Mouse (Mus musculus) thymus, postnatal 25 days (tissue): ENCODE data around the gene Zbtb16.

Source experiments
- DNase-seq: peaks from one replicate; pipeline ENCODE4 v3.0.0; 2022

Zbtb16 gene

DNA sequence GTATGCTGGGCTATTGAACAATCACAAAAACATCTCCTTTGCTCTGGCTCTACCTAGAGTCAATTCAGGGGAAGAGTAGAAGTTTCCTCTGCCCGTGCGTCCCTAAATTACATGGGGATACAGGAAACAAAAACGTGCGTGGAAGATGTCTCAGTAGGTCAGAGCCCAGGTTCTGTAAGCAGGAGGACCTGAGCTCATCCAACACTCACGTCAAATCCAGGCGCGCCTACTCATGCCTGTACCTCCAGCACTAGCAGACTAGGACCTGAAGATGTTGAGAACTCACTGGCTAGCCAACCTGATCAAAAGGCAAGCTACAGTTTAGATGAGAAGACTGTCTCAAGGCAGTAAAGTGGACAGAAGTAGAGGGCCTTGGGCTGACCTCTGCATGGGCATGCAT is 198.9 kb downstream of the Zbtb16 start:
- DNase-seq, result no peak

DNA sequence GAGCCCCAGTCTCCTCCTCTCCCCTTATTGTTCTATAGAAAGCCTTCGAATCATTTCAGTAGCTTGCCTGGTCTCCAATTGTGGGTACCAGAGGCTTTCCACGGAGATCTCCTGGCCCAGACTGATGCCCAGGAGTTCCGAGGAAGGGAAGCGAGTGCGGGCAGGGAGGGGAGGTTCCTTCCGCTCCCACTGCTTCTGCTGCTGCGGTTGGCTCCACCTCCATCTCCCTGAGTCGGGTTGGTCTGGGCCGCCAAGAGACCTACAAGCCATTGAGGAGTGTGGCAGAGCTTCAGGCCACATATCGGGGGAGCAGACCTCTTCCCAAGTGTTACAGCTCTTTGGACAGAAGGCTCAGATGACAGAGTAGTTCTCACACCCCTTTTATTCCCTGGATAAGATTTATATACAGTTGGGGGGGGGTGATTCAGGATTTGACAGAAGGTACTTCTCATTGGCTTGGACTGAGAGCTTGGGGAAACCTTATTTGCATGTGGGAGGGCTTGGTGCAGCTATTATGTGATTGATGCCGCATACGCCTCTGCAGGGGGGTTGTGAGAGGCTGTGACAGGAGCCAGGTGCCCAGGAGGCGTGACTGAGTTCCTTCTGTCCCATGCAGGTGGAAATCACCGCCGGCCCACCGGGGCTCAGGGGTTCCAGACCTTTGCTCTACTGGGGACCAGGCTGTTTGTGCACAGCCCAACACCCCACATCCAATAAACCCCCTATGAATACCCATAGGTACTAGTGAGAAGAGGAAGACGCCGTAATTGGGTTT is 200.3 kb downstream of the Zbtb16 start:
- DNase-seq, result no peak

DNA sequence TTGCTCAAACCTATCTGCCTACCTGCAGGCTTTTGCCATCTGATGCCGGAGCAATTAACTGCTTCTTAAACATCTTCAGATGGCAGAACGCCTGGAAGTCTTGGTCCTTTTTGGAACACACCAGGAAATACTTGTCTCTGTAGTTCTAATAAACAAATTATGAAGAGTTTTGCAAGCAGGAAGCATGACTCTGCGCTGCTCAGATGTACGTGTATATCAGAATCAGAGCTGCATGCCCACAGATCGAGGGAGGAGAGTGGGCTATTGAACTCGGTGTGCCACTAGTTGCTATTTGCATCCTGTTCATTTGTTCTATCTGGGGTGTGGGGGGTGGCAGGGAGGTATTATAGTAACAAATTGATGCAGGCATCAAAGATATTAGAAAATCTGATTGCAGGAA is 202.9 kb downstream of the Zbtb16 start:
- no peak for DNase-seq

DNA sequence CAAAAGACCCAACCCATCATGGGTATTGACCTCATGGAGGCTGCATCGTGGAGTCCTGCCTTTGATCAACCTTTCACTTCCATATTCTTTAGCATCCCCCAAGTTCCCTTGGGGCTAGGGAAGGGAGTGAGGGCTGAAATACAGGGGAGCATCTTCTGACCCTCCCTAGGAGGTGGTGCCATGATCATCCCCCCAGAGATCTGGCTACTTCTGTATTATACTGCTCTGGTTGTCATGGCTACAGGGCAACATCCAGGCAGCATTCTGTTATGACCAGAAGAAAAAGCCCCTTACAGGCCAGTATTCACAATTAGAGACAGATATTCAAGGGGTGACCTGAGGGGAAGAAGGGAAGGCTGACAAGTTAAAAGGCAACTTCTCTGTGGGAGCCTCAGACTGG is 216.8 kb downstream of the Zbtb16 start:
- no peak for DNase-seq

DNA sequence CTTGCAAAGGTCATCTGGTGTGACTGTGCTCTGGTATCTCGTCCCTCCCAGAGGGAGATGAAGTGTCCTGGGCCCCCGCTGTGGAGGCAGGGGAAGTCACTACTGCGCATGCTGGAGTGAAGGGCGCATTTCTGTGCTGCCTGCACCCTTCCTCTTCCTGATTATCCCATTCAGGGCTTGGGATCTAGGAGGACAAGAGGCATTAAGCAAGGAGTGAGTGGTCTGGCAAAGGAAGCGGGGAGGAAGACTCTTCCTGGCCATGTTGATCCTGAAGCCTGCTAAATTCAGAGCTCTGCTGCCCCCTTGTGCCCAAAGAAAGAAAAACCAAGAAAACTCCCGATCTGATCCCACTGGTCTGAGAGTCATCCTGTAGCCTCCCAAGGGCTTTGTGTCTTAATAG is 217.4 kb downstream of the Zbtb16 start:
- DNase-seq, result peak; percentile 37

DNA sequence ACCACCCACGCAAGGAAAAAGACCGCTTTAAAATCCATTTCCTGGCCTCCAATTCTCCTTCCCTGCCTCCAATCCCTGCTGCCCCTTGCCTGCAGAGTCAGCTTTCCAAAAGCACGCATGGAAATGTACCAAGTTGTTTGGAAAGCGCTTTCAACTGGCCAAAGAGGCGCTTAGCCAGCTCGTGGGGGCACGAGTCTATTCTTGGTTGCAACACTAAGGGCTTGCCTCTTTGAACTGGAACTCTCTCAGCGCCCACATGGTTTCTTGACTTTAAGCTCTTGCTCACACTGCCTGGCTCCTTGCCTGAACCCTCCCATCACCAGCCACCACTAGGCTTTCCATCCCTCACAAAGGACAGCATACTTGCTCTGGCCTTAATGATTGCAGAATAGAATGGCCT is 217.9 kb downstream of the Zbtb16 start:
- no peak for DNase-seq

- no peak for DNase-seq
Measured at GRCm38 (mm10) chr9:48617511-48618010, 218.5 kb downstream of the Zbtb16 start.

- no peak for DNase-seq
Measured at GRCm38 (mm10) chr9:48613221-48613620, 222.8 kb downstream of the Zbtb16 start.

DNA sequence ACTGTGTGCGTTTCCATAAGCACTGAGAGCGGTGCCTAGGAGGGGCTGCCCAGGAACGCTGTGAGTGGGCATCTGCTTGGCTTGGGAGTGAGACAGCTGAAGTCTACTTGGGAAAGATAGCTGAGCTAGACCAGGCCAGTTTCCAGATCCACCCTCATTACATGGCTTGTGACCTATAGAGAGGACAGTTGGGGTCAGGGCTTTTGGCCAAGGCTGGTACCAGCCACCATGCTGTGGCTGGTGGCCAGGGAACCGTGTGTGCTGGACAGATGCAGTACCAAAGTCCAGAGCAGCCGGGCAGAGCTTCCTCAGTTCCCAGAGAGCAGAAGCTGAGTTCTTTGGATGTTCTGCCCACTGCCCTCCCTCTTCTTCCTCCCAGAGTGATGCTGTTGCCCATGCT is 223.5 kb downstream of the Zbtb16 start:
- DNase-seq, result no peak

DNA sequence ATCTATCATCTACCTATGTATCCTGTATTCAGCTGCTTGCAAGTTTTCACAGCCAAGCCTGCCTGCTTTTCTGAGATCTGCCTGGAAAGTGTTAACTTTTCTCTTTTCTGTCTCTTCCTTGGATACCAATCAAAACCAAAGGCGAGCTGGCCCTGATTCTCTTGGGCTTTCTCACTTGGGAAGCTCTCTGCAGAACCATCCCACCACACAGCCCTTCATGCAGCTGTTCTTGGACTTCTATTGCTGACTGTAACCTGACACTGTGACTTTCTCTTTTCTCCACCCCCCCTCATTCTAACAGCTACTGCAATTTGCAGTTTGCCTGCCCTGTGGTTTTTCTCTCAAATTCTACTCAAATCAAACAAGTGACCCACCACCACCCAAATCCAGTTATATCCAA is 225.0 kb downstream of the Zbtb16 start:
- DNase-seq, result no peak

DNA sequence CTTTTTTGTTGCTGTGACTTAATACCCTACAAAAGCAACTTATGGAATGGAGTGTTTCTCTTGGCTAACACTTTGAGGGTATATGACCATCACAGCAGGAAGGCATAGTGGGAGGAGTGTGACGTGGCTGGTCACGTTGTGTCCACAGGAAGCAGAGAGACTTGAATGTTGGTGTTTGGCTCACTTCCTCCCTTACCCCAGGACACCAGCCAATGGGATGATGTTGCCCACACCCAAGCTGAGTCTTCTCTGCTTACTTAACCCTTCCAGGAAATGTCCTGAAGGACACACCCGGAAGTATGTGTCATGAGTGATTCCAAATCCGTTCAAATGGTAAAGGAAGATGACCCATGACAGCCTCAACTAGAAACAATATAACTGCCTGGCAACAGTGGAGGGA is 226.3 kb downstream of the Zbtb16 start:
- no peak for DNase-seq

GRCm38 (mm10) chr9:48607417-48607816 is 228.6 kb downstream of the Zbtb16 start:
- no peak for DNase-seq

DNA sequence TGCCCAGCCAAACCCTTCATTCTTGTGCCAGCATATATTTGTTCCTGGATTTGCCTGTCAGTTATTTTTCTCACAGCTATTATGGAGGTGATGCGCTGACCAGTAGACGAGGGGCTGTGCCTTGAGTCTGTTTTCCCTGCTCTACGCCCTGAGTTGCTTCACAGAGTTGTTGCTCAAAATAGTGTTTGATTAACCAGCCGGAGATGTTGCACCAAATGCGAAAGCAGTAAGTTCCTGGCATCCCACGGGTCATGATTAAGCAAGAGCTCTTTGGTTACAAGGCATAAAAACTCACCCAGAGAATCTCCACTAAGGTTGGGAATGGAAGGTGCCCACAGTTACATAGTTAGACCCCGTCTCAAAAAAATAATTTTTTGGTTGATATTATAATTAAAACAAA is 229.9 kb downstream of the Zbtb16 start:
- DNase-seq, result no peak

DNA sequence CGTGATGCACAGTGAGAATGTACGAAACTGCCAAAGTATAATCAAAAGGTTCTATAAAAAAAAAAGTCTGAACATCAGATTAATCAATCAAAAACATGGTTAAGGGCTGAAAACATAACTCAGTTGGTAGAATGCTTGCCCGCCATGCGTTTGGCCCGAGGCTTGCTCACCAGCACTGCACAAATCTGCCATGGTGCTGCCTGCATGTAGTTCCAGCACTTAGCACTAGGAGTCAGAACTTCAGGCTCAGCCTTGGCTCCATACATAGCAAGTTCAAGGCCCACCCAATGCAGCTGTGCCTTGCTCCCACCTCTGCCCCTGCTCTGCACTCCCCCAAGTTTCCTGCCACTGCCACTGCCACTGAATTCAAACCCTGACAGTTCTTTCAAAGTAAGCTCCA is 230.3 kb downstream of the Zbtb16 start:
- DNase-seq, result no peak

DNA sequence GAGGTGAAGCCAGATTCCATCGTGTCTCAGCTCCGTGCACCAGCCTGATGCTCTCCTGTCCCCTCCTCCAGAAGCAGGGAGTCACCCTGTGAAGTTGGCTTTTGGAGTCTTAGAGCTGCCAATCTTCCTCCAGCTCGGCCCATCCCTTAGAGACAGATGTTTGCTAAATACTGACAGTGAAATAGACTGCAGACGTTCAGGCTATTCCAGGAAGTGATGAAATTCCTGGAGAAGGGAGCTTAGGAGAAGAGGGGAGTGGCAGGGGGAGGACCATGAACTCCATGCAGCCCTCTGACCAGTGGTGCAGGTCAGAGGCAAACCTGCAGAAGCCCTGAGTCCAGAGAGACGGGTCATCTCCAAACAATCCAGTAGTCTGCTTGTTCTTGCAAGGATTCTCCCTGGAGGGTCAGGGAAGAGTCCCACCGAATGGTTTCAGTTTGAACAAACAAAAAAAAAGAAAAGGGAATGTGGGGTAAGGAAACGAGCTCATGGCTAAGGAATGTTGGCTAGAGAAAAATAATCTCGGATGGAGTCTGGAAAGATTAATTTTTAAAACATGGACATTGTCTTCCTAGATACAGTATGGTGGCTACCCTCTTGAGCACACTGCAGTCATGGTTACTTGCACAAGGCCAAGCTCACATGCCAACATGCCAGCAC is 231.0 kb downstream of the Zbtb16 start, which contains the start of gene Nnmt:
Gene Nnmt, minus strand, starts transcription at position 215 of the 660 bp plus-strand sequence.
- DNase-seq, result no peak
